Mouse (Mus musculus): ENCODE results near the gene Tctn3. TPM values are rescaled to one million over a fixed set of nuclear protein-coding genes. Genes with fewer than 3 reads are reported as not detected.

Tctn3 gene
- polyA plus RNA-seq, 2 experiments: 11.4 to 17.0 TPM

DNA sequence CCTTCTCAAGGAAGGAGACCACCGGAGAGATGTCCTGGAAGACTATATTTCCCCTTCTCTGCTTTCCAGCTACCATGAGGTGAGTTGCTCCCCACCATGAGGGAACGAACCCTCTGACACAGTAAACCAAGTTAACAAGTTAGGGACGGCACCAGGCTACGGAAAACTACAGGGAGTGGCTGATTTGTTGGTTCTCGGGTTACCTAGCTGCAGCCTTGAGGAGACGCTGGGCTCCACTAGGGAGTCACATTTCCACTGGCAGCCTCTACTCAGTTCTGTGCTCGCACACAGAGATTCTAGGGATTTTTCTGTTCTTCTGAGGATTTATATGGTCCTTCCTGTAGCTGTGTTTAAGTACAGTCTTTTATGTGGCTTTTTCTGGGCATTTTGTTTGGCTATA, 56.0 kb downstream of the Tctn3 start:
- DNase-seq (ENCODE audit: low spot score) (no peak), ATAC-seq (ENCODE audit: low FRiP score, low read depth) (no peak)
- no peaks in the 10 kb centered on the region for H3K27me3 ChIP-seq (ENCODE audit: control insufficient read depth, insufficient read depth, low read length)
- H3K4me3 ChIP-seq (replicated peaks; ENCODE audit: low read length): no peak overlapping the region
- H3K9me3 ChIP-seq (ENCODE audit: control insufficient read depth, low read length): peaks cover 2% of the 10 kb centered on the region; the same call in 1 of the 2 replicates
- 38% methylated on average over 7 of the region's 7 CpGs for WGBS
- TF ChIP-seq POLR2A (IDR thresholded peaks at IDR 0.05; ENCODE audit: borderline replicate concordance, extremely low read depth, insufficient read depth, insufficient read length): no peak
- no peak overlapping the region for H3K4me2 ChIP-seq (replicated peaks; ENCODE audit: low read depth, low read length, severe bottlenecking)
- no peak overlapping the region for H3K9ac ChIP-seq (ENCODE audit: low read depth, low read length, severe bottlenecking)
- peaks cover 64% of the 10 kb centered on the region for H3K36me3 ChIP-seq (ENCODE audit: control insufficient read depth, insufficient read depth, low read length)
- H3K4me1 ChIP-seq (ENCODE audit: control insufficient read depth, insufficient read depth, low read length): no peaks in the 10 kb centered on the region
- H3K27ac ChIP-seq (replicated peaks; ENCODE audit: low read depth, low read length): no peak overlapping the region

GRCm38 (mm10) chr19:40555136-40555535, 56.9 kb downstream of the Tctn3 start:
- Histone ChIP-seq H3K4me1 (ENCODE audit: control insufficient read depth, insufficient read depth, low read length) (no peaks in the 10 kb centered on the region), H3K9me3 (ENCODE audit: control insufficient read depth, low read length) (peaks cover 2% of the 10 kb centered on the region; the same call in 1 of the 2 replicates), H3K27ac (replicated peaks; ENCODE audit: low read depth, low read length) (no peak overlapping the region), H3K4me2 (replicated peaks; ENCODE audit: low read depth, low read length, severe bottlenecking) (no peak overlapping the region), H3K4me3 (replicated peaks; ENCODE audit: low read length) (no peak overlapping the region), H3K27me3 (ENCODE audit: control insufficient read depth, insufficient read depth, low read length) (no peaks in the 10 kb centered on the region), H3K36me3 (ENCODE audit: control insufficient read depth, insufficient read depth, low read length) (peaks cover 71% of the 10 kb centered on the region), H3K9ac (ENCODE audit: low read depth, low read length, severe bottlenecking) (no peak overlapping the region)
- no peak for ATAC-seq (ENCODE audit: low FRiP score, low read depth)
- no peak for DNase-seq (ENCODE audit: low spot score)
- WGBS: 83% methylated on average over 8 of the region's 8 CpGs
- no peak for TF ChIP-seq POLR2A (IDR thresholded peaks at IDR 0.05; ENCODE audit: borderline replicate concordance, extremely low read depth, insufficient read depth, insufficient read length)

DNA sequence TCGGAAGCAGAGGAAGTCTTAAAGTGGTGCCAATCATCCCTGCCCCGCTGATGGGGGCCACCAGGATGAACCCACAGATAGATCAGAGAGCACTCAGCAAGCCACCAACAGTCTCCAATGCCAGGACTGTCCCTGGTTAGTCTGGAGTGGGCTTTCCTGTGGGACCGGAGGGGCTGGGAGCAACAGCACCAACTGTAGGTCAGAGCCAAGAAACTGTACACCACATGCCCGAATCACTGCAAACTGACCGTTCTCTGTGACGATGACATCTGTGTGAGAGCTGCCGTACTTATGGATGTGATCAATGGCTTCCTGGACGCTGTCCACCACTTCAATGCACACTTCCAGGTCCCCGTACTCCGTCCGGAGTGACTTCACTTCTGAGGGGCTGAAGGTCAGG, 57.7 kb downstream of the Tctn3 start:
- Histone ChIP-seq H3K9me3 (ENCODE audit: control insufficient read depth, low read length) (peaks cover 2% of the 10 kb centered on the region; the same call in 1 of the 2 replicates), H3K9ac (ENCODE audit: low read depth, low read length, severe bottlenecking) (no peak overlapping the region), H3K27ac (replicated peaks; ENCODE audit: low read depth, low read length) (no peak overlapping the region), H3K4me1 (ENCODE audit: control insufficient read depth, insufficient read depth, low read length) (no peaks in the 10 kb centered on the region), H3K4me2 (replicated peaks; ENCODE audit: low read depth, low read length, severe bottlenecking) (no peak overlapping the region), H3K36me3 (ENCODE audit: control insufficient read depth, insufficient read depth, low read length) (peaks cover 71% of the 10 kb centered on the region), H3K4me3 (replicated peaks; ENCODE audit: low read length) (no peak overlapping the region), H3K27me3 (ENCODE audit: control insufficient read depth, insufficient read depth, low read length) (no peaks in the 10 kb centered on the region)
- ATAC-seq (ENCODE audit: low FRiP score, low read depth) (no peak), DNase-seq (ENCODE audit: low spot score) (no peak)
- no peak for TF ChIP-seq POLR2A (IDR thresholded peaks at IDR 0.05; ENCODE audit: borderline replicate concordance, extremely low read depth, insufficient read depth, insufficient read length)
- 96% methylated on average over 11 of the region's 11 CpGs for WGBS

DNA sequence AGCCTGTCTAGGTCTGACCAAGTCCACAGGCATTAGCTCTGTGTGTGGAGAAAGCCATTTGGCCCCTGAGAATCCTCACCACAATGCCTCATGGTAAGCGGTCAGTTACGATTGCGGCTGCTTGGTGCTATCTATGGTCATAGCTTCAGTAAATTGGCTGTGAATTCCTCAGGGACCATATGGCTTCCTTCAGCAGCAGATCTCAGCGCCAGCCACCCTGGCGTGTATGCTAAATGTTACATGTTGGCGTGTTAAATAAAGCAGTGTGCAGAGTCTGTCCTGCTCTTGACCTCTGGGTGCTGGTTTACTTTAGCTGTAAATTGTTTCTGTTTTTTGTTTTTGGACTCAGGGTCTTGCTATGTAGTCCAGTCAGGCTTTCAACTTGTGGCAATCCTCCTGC, 58.2 kb downstream of the Tctn3 start:
- Histone ChIP-seq H3K4me1 (ENCODE audit: control insufficient read depth, insufficient read depth, low read length) (no peaks in the 10 kb centered on the region; the same call in 1 of the 2 replicates), H3K4me2 (replicated peaks; ENCODE audit: low read depth, low read length, severe bottlenecking) (no peak overlapping the region), H3K4me3 (replicated peaks; ENCODE audit: low read length) (no peak overlapping the region), H3K9ac (ENCODE audit: low read depth, low read length, severe bottlenecking) (no peak overlapping the region), H3K9me3 (ENCODE audit: control insufficient read depth, low read length) (peaks cover 2% of the 10 kb centered on the region; the same call in 1 of the 2 replicates), H3K36me3 (ENCODE audit: control insufficient read depth, insufficient read depth, low read length) (peaks cover 71% of the 10 kb centered on the region), H3K27me3 (ENCODE audit: control insufficient read depth, insufficient read depth, low read length) (no peaks in the 10 kb centered on the region), H3K27ac (replicated peaks; ENCODE audit: low read depth, low read length) (no peak overlapping the region)
- ATAC-seq (ENCODE audit: low FRiP score, low read depth): no peak
- TF ChIP-seq POLR2A (IDR thresholded peaks at IDR 0.05; ENCODE audit: borderline replicate concordance, extremely low read depth, insufficient read depth, insufficient read length): no peak
- DNase-seq (ENCODE audit: low spot score): no peak
- 91% methylated on average over 6 of the region's 6 CpGs for WGBS

DNA sequence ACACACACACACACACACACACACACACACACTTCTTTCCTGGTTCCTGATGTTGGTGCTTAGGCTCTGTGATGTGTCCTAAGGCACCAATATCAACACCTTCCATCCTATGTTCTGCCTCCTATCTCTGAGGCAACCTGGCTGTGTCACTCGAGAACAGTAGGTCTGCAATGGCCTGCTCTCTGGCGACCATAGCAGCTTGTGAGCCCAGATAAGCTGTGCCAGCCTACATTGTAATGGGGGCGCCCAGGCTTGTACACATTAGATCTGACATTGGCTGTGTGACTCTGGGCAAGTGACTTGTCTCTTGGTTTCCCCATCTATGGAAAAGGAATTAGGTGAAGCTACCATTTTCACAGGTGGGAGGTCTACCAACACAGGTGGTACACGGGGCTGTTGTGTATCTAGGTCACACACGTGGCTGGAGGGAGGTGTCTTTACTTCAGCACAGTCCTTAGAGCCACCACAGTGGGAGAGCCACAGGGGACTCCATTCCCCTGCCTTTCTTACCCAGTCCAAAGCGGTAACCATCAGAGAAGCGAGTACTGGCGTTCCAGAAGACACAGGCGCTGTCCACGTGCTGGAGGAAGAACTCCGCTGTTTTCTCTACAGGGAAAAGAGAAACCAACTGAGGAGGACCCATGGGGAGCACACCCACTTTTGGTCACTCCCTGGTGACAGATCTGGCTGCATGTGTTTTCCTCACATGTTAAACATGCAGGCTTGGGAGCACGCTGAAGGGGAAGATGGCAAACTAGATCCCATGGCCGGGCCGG, 58.8 kb downstream of the Tctn3 start:
- Histone ChIP-seq H3K4me1 (ENCODE audit: control insufficient read depth, insufficient read depth, low read length) (peaks cover 2% of the 10 kb centered on the region; the same call in 1 of the 2 replicates), H3K27ac (replicated peaks; ENCODE audit: low read depth, low read length) (no peak overlapping the region), H3K9me3 (ENCODE audit: control insufficient read depth, low read length) (peaks cover 2% of the 10 kb centered on the region; the same call in 1 of the 2 replicates), H3K4me2 (replicated peaks; ENCODE audit: low read depth, low read length, severe bottlenecking) (no peak overlapping the region), H3K27me3 (ENCODE audit: control insufficient read depth, insufficient read depth, low read length) (no peaks in the 10 kb centered on the region), H3K4me3 (replicated peaks; ENCODE audit: low read length) (no peak overlapping the region), H3K36me3 (ENCODE audit: control insufficient read depth, insufficient read depth, low read length) (peaks cover 68% of the 10 kb centered on the region), H3K9ac (ENCODE audit: low read depth, low read length, severe bottlenecking) (no peak overlapping the region)
- ATAC-seq (ENCODE audit: low FRiP score, low read depth) (no peak), DNase-seq (ENCODE audit: low spot score) (no peak)
- 93% methylated on average over 14 of the region's 14 CpGs for WGBS
- TF ChIP-seq POLR2A (IDR thresholded peaks at IDR 0.05; ENCODE audit: borderline replicate concordance, extremely low read depth, insufficient read depth, insufficient read length): no peak

Data from limb, embryonic 14.5 days (tissue).